Mouse (Mus musculus) hindbrain, embryonic 15.5 days (tissue): ENCODE data around the gene Oas1h. TPM values are rescaled to one million over a fixed set of nuclear protein-coding genes. Genes with fewer than 3 reads are reported as not detected.

ENCODE experiments used
- ATAC-seq: fragments of 200-750 bp; cut with Nextera tagmentation; 2 replicates; pipeline ENCODE4 v1.8.0; 2017; ENCODE audit warnings: low read depth, moderate number of reproducible peaks, moderate TSS enrichment; ENCODE audit not compliant: low FRiP score
- H3K27ac ChIP-seq: fragments of 300-500 bp; sonication (generic); replicated peaks from 2 replicates; pipeline ENCODE4 v1.5.1; 2015; ENCODE audit warnings: mild to moderate bottlenecking, inconsistent platforms
- H3K27me3 ChIP-seq: fragments of 300-500 bp; sonication (generic); 2 replicates; pipeline ENCODE4 v1.6.1; 2015; ENCODE audit warnings: control low read depth, inconsistent platforms
- H3K36me3 ChIP-seq: fragments of 300-500 bp; sonication (generic); 2 replicates; pipeline ENCODE4 v1.6.1; 2015; ENCODE audit warnings: control low read depth, inconsistent platforms
- H3K4me1 ChIP-seq: fragments of 300-500 bp; sonication (generic); replicated peaks from 2 replicates; pipeline ENCODE4 v1.6.1; 2015; ENCODE audit warnings: control low read depth, inconsistent platforms
- H3K4me2 ChIP-seq: fragments of 300-500 bp; sonication (generic); 2 replicates; pipeline ENCODE4 v1.6.1; 2015; ENCODE audit warnings: moderate library complexity, mild to moderate bottlenecking, inconsistent platforms
- H3K4me3 ChIP-seq: fragments of 300-500 bp; sonication (generic); 2 replicates; pipeline ENCODE4 v1.5.1; 2015; ENCODE audit warnings: mild to moderate bottlenecking, inconsistent platforms
- H3K9ac ChIP-seq: fragments of 300-500 bp; sonication (generic); 2 replicates; pipeline ENCODE4 v1.6.1; 2015; ENCODE audit warnings: inconsistent platforms
- H3K9me3 ChIP-seq: fragments of 300-500 bp; sonication (generic); 2 replicates; pipeline ENCODE4 v1.6.1; 2016; ENCODE audit warnings: control low read depth, inconsistent platforms
- WGBS: fragments of 180-500 bp; shearing (Covaris S2); methylation state at CpG from one replicate; pipeline ENCODE4 v1.1.7; 2015; 5-methylcytosine and 5-hydroxymethylcytosine counted together
- polyA plus RNA-seq: library from polyadenylated mRNA; unstranded; fragments of >200 nt; fragmentation: Nextera tagmentation; extraction: Ambion mirVana; gene quantifications from 2 replicates; pipeline ENCODE4 v1.2.1, GENCODE M21; 2015

Gene Oas1h
- polyA plus RNA-seq, result not detected in 2 replicates

DNA sequence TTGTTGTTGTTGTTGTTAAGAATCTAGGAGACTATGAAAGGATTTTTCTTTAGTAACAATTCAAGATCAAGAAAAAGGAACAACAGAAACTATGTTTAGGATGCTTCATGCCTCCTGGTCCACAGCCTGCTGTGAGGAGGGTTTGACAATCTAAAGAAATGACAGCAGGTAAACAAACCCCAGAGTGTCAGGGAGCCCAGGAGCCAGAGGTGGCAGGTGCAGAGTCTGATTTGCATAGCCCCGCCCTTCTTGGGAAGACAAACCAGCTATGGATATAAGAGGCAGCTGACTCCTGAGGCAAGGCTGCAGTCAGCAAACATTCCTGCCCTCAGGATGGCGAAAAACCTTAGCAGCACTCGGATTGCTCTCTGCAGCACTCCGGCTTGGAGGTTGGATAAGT lies at the start of gene Oas1h:
Gene Oas1h, plus strand, starts transcription at position 301 of the 400 bp plus-strand sequence.
- Histone ChIP-seq H3K9me3 (no peaks in the 10 kb centered on the region), H3K36me3 (no peaks in the 10 kb centered on the region), H3K9ac (no peak within 1 kb of the TSS), H3K27me3 (no peaks in the 10 kb centered on the region), H3K4me3 (no peak within 1 kb of the TSS), H3K4me1 (no peaks in the 10 kb centered on the region), H3K4me2 (no peak within 1 kb of the TSS), H3K27ac (no peak within 1 kb of the TSS)
- no peak for ATAC-seq
- WGBS, result 54% methylated on average over 4 of the region's 4 CpGs

GRCm38 (mm10) chr5:120811951-120812819 lies 49.0 kb upstream of the Oas1h start, which contains the start of gene Oas1c:
Oas1c (minus strand) TSS chr5:120812514.
- H3K9me3 ChIP-seq, result no peaks in the 10 kb centered on the region
- 8% methylated on average over 18 of the region's 18 CpGs for WGBS

GRCm38 (mm10) chr5:120813023-120813422 lies 48.2 kb upstream of the Oas1h start:
- H3K4me2 ChIP-seq, result peak overlapping the region; percentile 48
- WGBS, result 84% methylated on average over 6 of the region's 6 CpGs

More at GRCm38 (mm10) chr5:120811951-120812819, 49.0 kb upstream of the Oas1h start, which contains the start of gene Oas1c:
- ATAC-seq, result peak; percentile 87
- H3K27ac ChIP-seq, result peak within 1 kb of the TSS; percentile 75
- peaks cover 14% of the 10 kb centered on the region for H3K4me1 ChIP-seq
- H3K36me3 ChIP-seq, result no peaks in the 10 kb centered on the region
- H3K27me3 ChIP-seq, result no peaks in the 10 kb centered on the region
- peak within 1 kb of the TSS; percentile 30 for H3K9ac ChIP-seq
- H3K4me3 ChIP-seq, result peak within 1 kb of the TSS; percentile 15
- peak within 1 kb of the TSS; percentile 48 for H3K4me2 ChIP-seq

GRCm38 (mm10) chr5:120815949-120816348 lies 45.3 kb upstream of the Oas1h start:
- Histone ChIP-seq H3K27ac (no peak overlapping the region), H3K9ac (no peak overlapping the region), H3K4me3 (no peak overlapping the region), H3K4me1 (peaks cover 14% of the 10 kb centered on the region), H3K4me2 (no peak overlapping the region), H3K27me3 (no peaks in the 10 kb centered on the region), H3K36me3 (no peaks in the 10 kb centered on the region), H3K9me3 (no peaks in the 10 kb centered on the region)
- WGBS, result 75% methylated on average over 3 of the region's 3 CpGs
- ATAC-seq, result no peak

More at GRCm38 (mm10) chr5:120813023-120813422, 48.2 kb upstream of the Oas1h start:
- Histone ChIP-seq H3K9me3 (no peaks in the 10 kb centered on the region), H3K27me3 (no peaks in the 10 kb centered on the region), H3K4me1 (peaks cover 14% of the 10 kb centered on the region), H3K9ac (no peak overlapping the region), H3K4me3 (no peak overlapping the region; the same call in 1 of the 2 replicates), H3K27ac (no peak overlapping the region), H3K36me3 (no peaks in the 10 kb centered on the region)
- no peak for ATAC-seq

GRCm38 (mm10) chr5:120818999-120819398 lies 42.2 kb upstream of the Oas1h start:
- no peak overlapping the region for H3K9ac ChIP-seq
- H3K27ac ChIP-seq, result no peak overlapping the region
- H3K4me2 ChIP-seq, result no peak overlapping the region
- no peaks in the 10 kb centered on the region for H3K9me3 ChIP-seq
- no peaks in the 10 kb centered on the region for H3K4me1 ChIP-seq
- no peak for ATAC-seq
- no peak overlapping the region for H3K4me3 ChIP-seq
- H3K36me3 ChIP-seq, result no peaks in the 10 kb centered on the region
- no peaks in the 10 kb centered on the region for H3K27me3 ChIP-seq

DNA sequence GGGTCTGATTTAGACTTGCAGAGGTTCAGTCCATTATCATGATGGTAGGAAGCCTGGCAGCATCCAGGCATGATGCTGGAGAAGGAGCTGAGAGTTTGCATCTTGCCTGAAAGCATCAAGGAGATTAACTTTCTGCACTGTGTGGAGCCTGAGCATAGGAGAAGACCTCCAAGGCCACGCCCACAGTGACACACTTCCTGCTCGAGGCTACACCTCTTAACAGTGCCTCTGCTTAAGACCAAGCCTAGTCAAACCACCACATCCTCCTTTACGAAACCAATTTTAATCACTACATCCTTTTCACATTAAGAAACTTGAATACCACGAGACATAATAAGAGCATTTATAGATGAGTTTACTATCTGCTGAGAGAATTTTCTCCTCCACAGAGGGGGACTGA lies 30.2 kb upstream of the Oas1h start:
- Histone ChIP-seq H3K9me3 (no peaks in the 10 kb centered on the region), H3K36me3 (no peaks in the 10 kb centered on the region), H3K4me3 (no peak overlapping the region), H3K4me2 (no peak overlapping the region), H3K9ac (no peak overlapping the region), H3K4me1 (0 out of 2 replicates have a peak, but pooled peaks cover 4% of the 10 kb centered on the region), H3K27me3 (0 out of 2 replicates have a peak, but pooled peaks cover 2% of the 10 kb centered on the region), H3K27ac (no peak overlapping the region)
- 83% methylated on average over 4 of the region's 4 CpGs for WGBS
- no peak for ATAC-seq

DNA sequence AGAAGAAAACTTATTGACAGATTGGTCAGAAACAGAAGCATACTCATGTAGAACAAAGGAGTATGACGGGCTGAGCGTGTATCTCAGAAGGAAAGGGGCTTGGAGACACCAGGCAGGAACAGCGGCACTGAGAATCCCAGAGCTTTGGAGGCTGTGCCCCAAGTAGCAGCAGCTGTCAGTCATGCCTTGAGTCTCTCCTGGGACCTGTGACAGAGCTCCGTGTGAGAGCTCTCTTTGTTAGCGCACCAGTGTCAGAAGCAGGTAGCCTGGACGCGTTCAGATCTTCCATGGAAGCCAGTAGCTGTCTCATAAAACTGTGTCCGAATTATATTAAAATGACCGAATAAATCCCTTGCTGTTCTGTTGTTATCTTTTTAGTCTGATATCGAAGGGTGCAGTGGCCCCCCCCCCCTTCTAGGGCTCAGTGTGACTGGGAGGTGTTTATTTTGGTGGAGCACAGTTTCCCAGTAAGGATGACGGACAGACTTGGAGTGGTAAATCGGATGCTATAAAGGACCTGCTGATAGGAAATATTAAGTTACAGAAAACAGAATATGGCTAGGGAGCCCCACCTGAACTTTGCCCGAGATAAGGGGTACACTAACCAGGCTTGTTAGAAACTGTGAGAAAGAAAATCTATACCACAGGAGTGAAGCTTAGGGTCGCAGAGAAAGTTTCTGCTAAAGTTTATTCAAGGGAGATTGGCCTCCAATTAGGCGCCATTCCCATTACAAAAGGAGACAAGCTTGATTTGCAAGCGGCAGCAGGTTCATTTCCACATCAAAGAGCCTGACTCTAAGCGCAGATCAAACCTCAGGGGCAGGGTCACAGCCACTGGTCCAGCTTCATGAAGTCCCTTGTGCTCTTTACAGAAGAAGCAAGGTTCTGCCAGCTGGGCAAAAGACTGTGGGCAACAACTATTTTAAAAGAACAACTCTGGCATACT lies 27.6 kb upstream of the Oas1h start:
- Histone ChIP-seq H3K27me3 (0 out of 2 replicates have a peak, but pooled peaks cover 2% of the 10 kb centered on the region), H3K4me2 (0 out of 2 replicates have a peak overlapping the region, but pooled peaks have one; percentile 30), H3K9me3 (no peaks in the 10 kb centered on the region), H3K9ac (no peak overlapping the region), H3K4me1 (0 out of 2 replicates have a peak, but pooled peaks cover 4% of the 10 kb centered on the region), H3K4me3 (no peak overlapping the region), H3K36me3 (no peaks in the 10 kb centered on the region), H3K27ac (no peak overlapping the region)
- ATAC-seq, result no peak
- 13% methylated on average over 17 of the region's 17 CpGs for WGBS

- ATAC-seq, result no peak
- WGBS, result 7% methylated on average over 8 of the region's 8 CpGs
- no peaks in the 10 kb centered on the region for H3K36me3 ChIP-seq
- peaks cover 2% of the 10 kb centered on the region; the same call in 1 of the 2 replicates for H3K27me3 ChIP-seq
- H3K4me1 ChIP-seq, result 0 out of 2 replicates have a peak, but pooled peaks cover 4% of the 10 kb centered on the region
- no peak overlapping the region for H3K4me2 ChIP-seq
- no peak overlapping the region for H3K9ac ChIP-seq
- no peak overlapping the region for H3K4me3 ChIP-seq
- H3K27ac ChIP-seq, result no peak overlapping the region
- no peaks in the 10 kb centered on the region for H3K9me3 ChIP-seq
Measured at GRCm38 (mm10) chr5:120836731-120837585, 24.3 kb upstream of the Oas1h start.

DNA sequence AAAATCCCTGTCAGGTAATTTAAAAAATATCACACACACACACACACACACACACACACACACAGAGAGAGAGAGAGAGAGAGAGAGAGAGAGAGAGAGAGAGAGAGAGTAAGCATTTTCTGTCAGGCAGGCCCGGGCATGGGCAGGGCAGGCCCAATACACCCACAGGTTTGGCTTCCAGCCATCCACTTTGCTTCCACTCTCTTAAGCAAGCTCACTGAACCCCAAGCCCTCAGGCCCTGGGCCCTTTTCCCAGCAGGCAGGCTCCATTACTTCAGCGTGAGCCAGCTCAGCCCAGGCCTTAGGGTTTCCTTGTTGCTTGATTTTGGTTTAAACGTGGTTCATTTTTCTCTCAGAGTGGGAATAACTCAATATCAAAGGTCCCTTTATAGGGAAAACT lies 16.5 kb upstream of the Oas1h start:
- no peak overlapping the region for H3K4me3 ChIP-seq
- H3K27ac ChIP-seq, result no peak overlapping the region
- H3K4me2 ChIP-seq, result no peak overlapping the region
- 75% methylated on average over 3 of the region's 3 CpGs for WGBS
- no peaks in the 10 kb centered on the region for H3K36me3 ChIP-seq
- H3K27me3 ChIP-seq, result peaks cover 2% of the 10 kb centered on the region; the same call in 1 of the 2 replicates
- H3K9me3 ChIP-seq, result no peaks in the 10 kb centered on the region
- no peak overlapping the region for H3K9ac ChIP-seq
- ATAC-seq, result no peak
- no peaks in the 10 kb centered on the region for H3K4me1 ChIP-seq

DNA sequence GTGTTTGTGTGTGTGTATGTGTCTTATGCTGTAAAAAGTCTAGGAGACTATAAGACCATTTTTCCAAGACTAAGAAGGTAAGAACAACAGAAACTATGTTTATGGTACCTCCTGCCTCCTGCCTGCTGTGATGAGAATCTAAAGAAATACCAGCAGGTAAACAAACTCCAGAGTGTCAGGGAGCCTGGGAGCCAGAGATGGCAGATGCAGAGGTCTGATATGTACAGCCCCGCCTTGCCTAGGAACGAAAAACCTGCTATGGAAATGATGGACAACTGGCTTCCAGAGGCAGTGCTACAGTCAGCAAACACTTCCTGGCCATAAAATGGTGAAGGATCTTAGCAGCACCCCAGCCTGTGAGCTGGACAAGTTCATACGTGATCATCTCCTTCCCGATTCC lies 14.2 kb upstream of the Oas1h start, which contains the start of gene Oas1f:
Gene Oas1f, plus strand, starts transcription at position 301 of the 400 bp plus-strand sequence.
- H3K4me1 ChIP-seq, result no peaks in the 10 kb centered on the region
- no peak for ATAC-seq
- WGBS, result 85% methylated on average over 4 of the region's 4 CpGs
- no peak within 1 kb of the TSS for H3K4me3 ChIP-seq
- H3K36me3 ChIP-seq, result no peaks in the 10 kb centered on the region
- peaks cover 1% of the 10 kb centered on the region; the same call in 1 of the 2 replicates for H3K27me3 ChIP-seq
- H3K4me2 ChIP-seq, result no peak within 1 kb of the TSS
- no peaks in the 10 kb centered on the region for H3K9me3 ChIP-seq
- no peak within 1 kb of the TSS for H3K27ac ChIP-seq
- H3K9ac ChIP-seq, result no peak within 1 kb of the TSS
